Mouse (Mus musculus) bone marrow macrophage, adult 2 months (primary cell): ENCODE measurements around the gene 1700014D04Rik. TPM values are rescaled to one million over a fixed set of nuclear protein-coding genes. Genes with fewer than 3 reads are reported as not detected.
A peak's percentile ranks its signal among the peaks of the same experiment; 100 is the strongest.
"Not testable (repeated sequence)": the region's sequence is repeated elsewhere in the genome, so short reads cannot be mapped to it uniquely, and the experiment has no call there.

Experiments used
- H3K27ac ChIP-seq: 2 replicates; pipeline ENCODE4 v1.5.1; 2012; ENCODE audit warnings: low read depth, low read length; ENCODE audit not compliant: insufficient read depth
- H3K4me1 ChIP-seq: 2 replicates; pipeline ENCODE4 v1.6.1; 2012; ENCODE audit warnings: low read length; ENCODE audit not compliant: control insufficient read depth, insufficient read depth
- H3K4me3 ChIP-seq: 2 replicates; pipeline ENCODE4 v1.5.1; 2012; ENCODE audit warnings: mild to moderate bottlenecking, low read length, moderate library complexity; ENCODE audit not compliant: insufficient read depth
- CTCF ChIP-seq: IDR thresholded peaks from 2 replicates; pipeline ENCODE4 v1.5.1; 2012; ENCODE audit warnings: low read depth, mild to moderate bottlenecking, low read length, moderate library complexity
- POLR2A ChIP-seq: IDR thresholded peaks from 2 replicates; pipeline ENCODE4 v1.6.1; 2012; ENCODE audit warnings: mild to moderate bottlenecking, low read depth, low read length, borderline replicate concordance
- polyA plus RNA-seq: library from polyadenylated mRNA; stranded (reverse); fragments of >200 nt; gene quantifications from 2 replicates; pipeline ENCODE4 v1.2.4, GENCODE M21; 2012; ENCODE audit not compliant: missing spikeins, insufficient read depth, insufficient read length

Gene 1700014D04Rik
- polyA plus RNA-seq, 1 experiment, result not detected

DNA sequence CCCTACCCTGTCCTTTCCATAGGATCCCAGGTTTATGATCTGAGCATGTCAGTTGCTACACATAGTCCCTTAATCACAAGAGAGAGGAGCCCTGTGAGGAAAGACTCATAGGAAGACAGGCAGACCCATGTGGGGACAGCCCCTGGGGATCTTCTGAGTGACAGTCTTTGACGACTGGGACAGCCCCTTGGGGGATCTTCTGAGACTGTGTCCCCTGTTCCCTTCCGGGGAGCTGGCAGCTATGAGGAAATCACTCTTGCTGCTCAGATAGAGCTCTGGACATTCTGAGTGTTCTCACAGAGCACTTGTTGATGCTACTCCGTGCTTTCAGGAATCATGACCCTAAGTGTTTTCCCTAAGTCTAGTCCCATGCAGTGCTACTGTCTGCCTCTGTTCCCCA, 32.8 kb downstream of the 1700014D04Rik start:
- no peak for TF ChIP-seq POLR2A
- no peak for TF ChIP-seq CTCF
- no peak overlapping the region for H3K4me3 ChIP-seq
- no peaks in the 10 kb centered on the region for H3K4me1 ChIP-seq
- no peak overlapping the region for H3K27ac ChIP-seq

GRCm38 (mm10) chr13:59711984-59712383, 34.6 kb downstream of the 1700014D04Rik start, which contains the start of gene Spata31d1b:
TSS of gene Spata31d1b (plus strand) at chr13:59712284.
- not testable (repeated sequence) for H3K4me1 ChIP-seq, H3K27ac ChIP-seq, H3K4me3 ChIP-seq

DNA sequence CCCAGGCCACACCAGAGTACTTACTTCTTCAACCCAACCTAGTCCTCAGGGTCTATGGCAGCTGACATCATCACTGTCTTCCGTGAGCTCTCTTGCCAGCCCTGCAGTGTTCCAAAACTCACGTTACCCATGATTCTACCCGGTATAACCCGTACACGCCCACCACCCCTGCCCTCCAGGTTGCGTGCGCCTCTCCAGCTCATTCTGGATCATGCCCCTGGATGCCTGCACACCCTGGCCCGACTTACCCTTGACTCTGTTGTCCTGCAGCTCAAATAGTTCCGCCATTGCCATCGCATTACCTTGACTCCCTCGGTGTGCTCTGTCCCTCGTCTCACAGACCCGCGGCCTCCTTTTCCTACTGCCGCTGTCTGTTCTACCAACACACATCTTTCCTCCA, 36.3 kb downstream of the 1700014D04Rik start, which contains the start of gene Spata31d1a:
Spata31d1a (minus strand) TSS at position 101 of the 400 bp plus-strand sequence.
- no peak for TF ChIP-seq CTCF
- TF ChIP-seq POLR2A, result no peak
- 0 out of 2 replicates have a peak, but pooled peaks cover under 1% of the 10 kb centered on the region for H3K4me1 ChIP-seq
- H3K27ac ChIP-seq, result no peak within 1 kb of the TSS
- H3K4me3 ChIP-seq, result no peak within 1 kb of the TSS

GRCm38 (mm10) chr13:59704562-59704961, 42.0 kb downstream of the 1700014D04Rik start:
- peaks cover 12% of the 10 kb centered on the region for H3K4me1 ChIP-seq
- H3K4me3 ChIP-seq, result peak overlapping the region; percentile 33
- TF ChIP-seq CTCF, result no peak
- TF ChIP-seq POLR2A, result no peak
- no peak overlapping the region for H3K27ac ChIP-seq

- no peak overlapping the region for H3K27ac ChIP-seq
- no peak overlapping the region for H3K4me3 ChIP-seq
- TF ChIP-seq CTCF (no peak), POLR2A (no peak)
- H3K4me1 ChIP-seq, result peaks cover 12% of the 10 kb centered on the region
These were observed 43.0 kb downstream of the 1700014D04Rik start for GRCm38 (mm10) chr13:59703514-59703913.

DNA sequence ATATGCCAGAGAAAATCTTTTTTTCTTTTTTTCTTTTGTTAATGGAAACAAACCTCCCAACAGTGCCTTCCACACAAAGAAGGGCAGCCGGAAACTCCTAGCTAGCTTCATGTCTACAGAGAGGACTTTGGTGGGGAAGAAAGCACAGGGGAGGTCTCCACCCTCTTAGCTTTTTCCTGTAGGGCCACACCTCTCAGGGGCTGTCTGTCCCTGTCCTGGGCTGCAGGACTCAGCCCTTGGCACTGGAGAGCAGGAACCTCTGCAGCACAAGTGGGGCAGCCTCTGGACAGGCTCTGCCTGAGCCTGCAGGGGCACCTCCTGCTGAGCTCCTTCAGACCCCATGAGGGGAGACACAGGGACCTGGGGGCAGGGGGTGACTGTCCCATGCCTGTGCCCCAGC, 46.4 kb downstream of the 1700014D04Rik start:
- H3K4me1 ChIP-seq, result peaks cover 23% of the 10 kb centered on the region
- H3K4me3 ChIP-seq, result not testable (repeated sequence)

DNA sequence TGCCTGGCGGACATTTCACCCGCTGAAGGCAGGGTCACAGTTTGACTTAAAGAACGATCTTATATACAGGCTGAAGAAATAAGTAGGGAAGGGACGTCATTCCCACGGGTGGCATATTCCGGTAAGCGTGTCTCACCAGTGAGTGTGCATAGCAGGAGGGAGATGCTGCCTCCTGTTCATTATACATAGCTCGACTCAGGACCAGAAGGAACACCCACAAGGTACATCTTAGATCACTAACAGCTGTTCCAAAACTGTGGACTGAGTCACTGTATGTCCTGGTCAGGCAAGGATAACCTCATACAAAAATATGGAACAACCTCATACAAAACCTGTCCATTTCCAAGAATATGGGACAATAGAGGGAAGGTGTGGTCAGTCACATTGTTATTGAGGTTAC, 47.4 kb downstream of the 1700014D04Rik start:
- TF ChIP-seq POLR2A, result no peak
- no peak for TF ChIP-seq CTCF

More for the DNA sequence above, 46.4 kb downstream of the 1700014D04Rik start:
- H3K27ac ChIP-seq, result not testable (repeated sequence)

DNA sequence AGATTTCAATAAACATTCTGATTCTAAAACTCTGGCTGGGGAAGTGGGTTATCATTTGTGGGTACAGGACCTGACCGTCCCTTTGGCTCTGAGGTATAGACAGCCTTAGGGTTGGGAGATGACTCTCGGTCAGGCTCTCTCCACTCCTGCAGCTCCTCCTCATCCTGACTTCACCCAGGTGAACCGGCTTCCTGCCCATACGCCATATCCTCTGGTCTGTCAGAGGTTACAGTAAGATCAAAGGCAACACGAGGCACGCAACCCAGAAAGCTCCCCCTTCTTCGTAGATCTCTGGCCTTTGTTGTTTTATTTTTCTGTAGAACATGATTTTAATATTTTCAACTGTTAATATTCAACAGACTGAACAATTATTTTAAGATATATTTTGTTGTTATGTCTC, 50.8 kb downstream of the 1700014D04Rik start:
- TF ChIP-seq CTCF (no peak), POLR2A (no peak)
- Histone ChIP-seq H3K4me1 (peaks cover 13% of the 10 kb centered on the region), H3K4me3 (no peak overlapping the region), H3K27ac (no peak overlapping the region)

More for the DNA sequence above, 47.4 kb downstream of the 1700014D04Rik start:
- Histone ChIP-seq H3K27ac (no peak overlapping the region), H3K4me1 (peaks cover 16% of the 10 kb centered on the region), H3K4me3 (no peak overlapping the region)

DNA sequence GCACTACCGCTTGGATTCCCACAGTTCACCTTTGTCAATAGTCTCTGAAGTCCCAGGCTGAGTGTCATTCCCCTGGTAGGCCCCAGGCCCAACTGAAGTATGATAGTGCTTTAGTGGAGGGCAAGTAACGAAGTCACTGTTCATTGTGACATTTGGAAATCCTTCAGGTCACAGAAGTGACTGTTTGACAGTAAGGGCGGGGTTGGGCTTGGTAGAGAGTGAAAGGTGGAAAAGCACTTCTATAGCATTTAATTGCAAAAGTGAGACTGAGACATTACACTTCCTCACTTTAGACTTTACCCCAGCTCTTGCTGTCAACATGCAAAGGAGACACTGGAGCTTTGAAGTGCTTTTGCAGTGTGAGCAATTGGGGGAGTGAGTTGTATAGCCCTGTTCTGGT, 52.5 kb downstream of the 1700014D04Rik start, which contains the start of gene 4921517D22Rik:
4921517D22Rik (minus strand) TSS at position 101 of the 400 bp plus-strand sequence.
- H3K27ac ChIP-seq, result no peak within 1 kb of the TSS
- peaks cover 13% of the 10 kb centered on the region for H3K4me1 ChIP-seq
- H3K4me3 ChIP-seq, result no peak within 1 kb of the TSS
- TF ChIP-seq POLR2A, result no peak
- no peak for TF ChIP-seq CTCF

- no peak for TF ChIP-seq POLR2A
- no peak for TF ChIP-seq CTCF
- Histone ChIP-seq H3K4me1 (no peaks in the 10 kb centered on the region), H3K27ac (no peak overlapping the region), H3K4me3 (no peak overlapping the region)
These were observed 55.1 kb downstream of the 1700014D04Rik start for GRCm38 (mm10) chr13:59691478-59691877.

Other genes with a start within 250 kb of the 1700014D04Rik start
- gene Agtpbp1, start 161.5 kb downstream of the 1700014D04Rik start, polyA plus RNA-seq, result 39.7 and 50.6 TPM in 2 replicates
- gene Naa35, start 161.5 kb downstream of the 1700014D04Rik start, polyA plus RNA-seq, result 46.6 and 65.6 TPM in 2 replicates
- 7.6 and 8.1 TPM in 2 replicates for gene Golm1, start 70.9 kb downstream of the 1700014D04Rik start, polyA plus RNA-seq
- not detected in 2 replicates for gene 4921517D22Rik, start 52.6 kb downstream of the 1700014D04Rik start, polyA plus RNA-seq
- not detected in 2 replicates for gene Spata31d1a, start 36.4 kb downstream of the 1700014D04Rik start, polyA plus RNA-seq
- gene Spata31d1b, start 34.5 kb downstream of the 1700014D04Rik start, polyA plus RNA-seq, result not detected in 2 replicates
- not detected in 2 replicates for gene Spata31d1d, start 15.0 kb downstream of the 1700014D04Rik start, polyA plus RNA-seq
- 29.2 and 32.6 TPM in 2 replicates for gene Isca1, start 23.1 kb upstream of the 1700014D04Rik start, polyA plus RNA-seq
- not detected in 2 replicates for gene Gm49354, start 35.5 kb upstream of the 1700014D04Rik start, polyA plus RNA-seq
- gene Tut7, start 76.4 kb upstream of the 1700014D04Rik start, polyA plus RNA-seq, result 142 and 148 TPM in 2 replicates